Mouse (Mus musculus): Measurements from ENCODE around the gene Pprc1.

DNA sequence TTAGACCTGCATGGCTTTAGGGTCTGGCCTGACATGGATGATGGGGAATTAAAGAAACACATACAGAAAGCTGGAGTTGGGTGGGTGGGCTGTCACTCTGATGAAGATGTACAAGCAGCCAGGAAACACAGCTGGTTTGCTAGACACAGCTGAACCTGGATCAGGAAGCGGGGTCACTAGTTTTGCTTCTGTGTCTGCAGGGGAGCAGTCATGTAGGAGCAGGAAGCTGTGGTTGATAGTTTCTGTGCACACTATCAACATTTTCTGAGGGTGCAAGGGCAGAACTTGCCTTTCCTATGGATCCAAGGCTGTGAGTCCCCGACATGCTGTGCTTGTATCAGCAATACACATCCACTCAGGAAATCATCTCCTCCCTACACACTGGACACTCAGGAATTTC is 5.8 kb downstream of the Pprc1 start:
- no peak for TF ChIP-seq POLR2A (IDR thresholded peaks at IDR 0.05; ENCODE audit: insufficient read depth, low read depth, low read length)
- TF ChIP-seq CTCF (IDR thresholded peaks at IDR 0.05; ENCODE audit: insufficient read depth, low read depth, low read length): no peak
